Mouse (Mus musculus) heart, embryonic 11.5 days (tissue): ENCODE data around the gene Hoxa11. TPM values are rescaled to one million over a fixed set of nuclear protein-coding genes. Genes with fewer than 3 reads are reported as not detected.

Experiments used
- ATAC-seq: fragments of 200-750 bp; cut with Nextera tagmentation; replicated peaks from 2 replicates; pipeline ENCODE4 v1.8.0; 2017; ENCODE audit warnings: moderate library complexity; ENCODE audit not compliant: insufficient number of reproducible peaks, low FRiP score, low TSS enrichment
- H3K27ac ChIP-seq: fragments of 300-500 bp; sonication (generic); 2 replicates; pipeline ENCODE4 v1.5.1; 2014; ENCODE audit warnings: mild to moderate bottlenecking, low read depth, low read length
- H3K27me3 ChIP-seq: fragments of 300-500 bp; sonication (generic); 2 replicates; pipeline ENCODE4 v1.6.1; 2014; ENCODE audit warnings: mild to moderate bottlenecking, low read length, mixed read lengths; ENCODE audit not compliant: control insufficient read depth, insufficient read depth
- H3K36me3 ChIP-seq: fragments of 300-500 bp; sonication (generic); 2 replicates; pipeline ENCODE4 v1.6.1; 2014; ENCODE audit warnings: mild to moderate bottlenecking, low read length, moderate library complexity, mixed read lengths; ENCODE audit not compliant: control insufficient read depth, insufficient read depth
- H3K4me1 ChIP-seq: fragments of 300-500 bp; sonication (generic); 2 replicates; pipeline ENCODE4 v1.6.1; 2014; ENCODE audit warnings: low read length; ENCODE audit not compliant: control insufficient read depth, insufficient read depth
- H3K4me2 ChIP-seq: fragments of 300-500 bp; sonication (generic); 2 replicates; pipeline ENCODE4 v1.6.1; 2014; ENCODE audit warnings: mild to moderate bottlenecking, moderate library complexity
- H3K4me3 ChIP-seq: fragments of 300-500 bp; sonication (generic); 2 replicates; pipeline ENCODE4 v1.5.1; 2014; ENCODE audit warnings: low read depth, low read length
- H3K9ac ChIP-seq: fragments of 300-500 bp; sonication (generic); 2 replicates; pipeline ENCODE4 v1.6.1; 2014; ENCODE audit warnings: mild to moderate bottlenecking, low read depth, low read length, moderate library complexity
- H3K9me3 ChIP-seq: fragments of 300-500 bp; sonication (generic); replicated peaks from 2 replicates; pipeline ENCODE4 v1.6.1; 2016; ENCODE audit warnings: low read length; ENCODE audit not compliant: control insufficient read depth
- WGBS: fragments of 180-500 bp; shearing (Covaris S2); extraction: QIAGEN DNeasy Blood & Tissue Kit; methylation state at CpG from one replicate; pipeline ENCODE4 v1.1.7; 2014; ENCODE audit not compliant: insufficient replicate concordance; 5-methylcytosine and 5-hydroxymethylcytosine counted together
- polyA plus RNA-seq: library from polyadenylated mRNA; unstranded; fragments of >200 nt; fragmentation: Nextera tagmentation; extraction: Ambion mirVana; gene quantifications from 2 replicates; pipeline ENCODE4 v1.2.1, GENCODE M21; 2014

Hoxa11 gene
- polyA plus RNA-seq, 1 experiment from 2014 or later: not detected

GRCm38 (mm10) chr6:52267221-52267620, 21.6 kb upstream of the Hoxa11 start:
- Histone ChIP-seq H3K36me3 (no peaks in the 10 kb centered on the region), H3K27ac (no peak overlapping the region), H3K9me3 (no peaks in the 10 kb centered on the region), H3K27me3 (peaks cover 94% of the 10 kb centered on the region), H3K4me2 (no peak overlapping the region), H3K9ac (no peak overlapping the region), H3K4me3 (no peak overlapping the region), H3K4me1 (no peaks in the 10 kb centered on the region)
- no peak for ATAC-seq
- WGBS: 22% methylated on average over 5 of the region's 5 CpGs

- H3K9ac ChIP-seq: no peak overlapping the region
Measured at GRCm38 (mm10) chr6:52266666-52266985, 21.0 kb upstream of the Hoxa11 start.

GRCm38 (mm10) chr6:52265913-52266665, 20.5 kb upstream of the Hoxa11 start:
- Histone ChIP-seq H3K4me3 (no peak overlapping the region), H3K27ac (no peak overlapping the region), H3K9me3 (no peaks in the 10 kb centered on the region), H3K4me1 (no peaks in the 10 kb centered on the region; the same call in 1 of the 2 replicates), H3K4me2 (no peak overlapping the region), H3K36me3 (no peaks in the 10 kb centered on the region), H3K27me3 (peaks cover 96% of the 10 kb centered on the region), H3K9ac (no peak overlapping the region)
- 2% methylated on average over 19 of the region's 19 CpGs for WGBS
- no peak for ATAC-seq

More at GRCm38 (mm10) chr6:52266666-52266985, 21.0 kb upstream of the Hoxa11 start:
- ATAC-seq: no peak
- Histone ChIP-seq H3K4me3 (no peak overlapping the region), H3K4me1 (no peaks in the 10 kb centered on the region), H3K27ac (no peak overlapping the region), H3K27me3 (peaks cover 97% of the 10 kb centered on the region), H3K4me2 (no peak overlapping the region), H3K9me3 (no peaks in the 10 kb centered on the region), H3K36me3 (no peaks in the 10 kb centered on the region)
- 4% methylated on average over 9 of the region's 9 CpGs for WGBS

- Histone ChIP-seq H3K9ac (no peak overlapping the region), H3K27me3 (peaks cover 96% of the 10 kb centered on the region), H3K9me3 (no peaks in the 10 kb centered on the region), H3K4me1 (no peaks in the 10 kb centered on the region; the same call in 1 of the 2 replicates), H3K4me3 (no peak overlapping the region), H3K36me3 (no peaks in the 10 kb centered on the region), H3K4me2 (no peak overlapping the region), H3K27ac (no peak overlapping the region)
- ATAC-seq: no peak
- 1% methylated on average over 18 of the region's 18 CpGs for WGBS
Measured at GRCm38 (mm10) chr6:52265306-52265912, 19.8 kb upstream of the Hoxa11 start.

GRCm38 (mm10) chr6:52264106-52264790, 18.6 kb upstream of the Hoxa11 start:
- no peaks in the 10 kb centered on the region for H3K9me3 ChIP-seq
- no peak overlapping the region for H3K9ac ChIP-seq
- no peak overlapping the region for H3K4me3 ChIP-seq
- H3K4me2 ChIP-seq: no peak overlapping the region
- no peaks in the 10 kb centered on the region for H3K36me3 ChIP-seq
- no peaks in the 10 kb centered on the region; the same call in 1 of the 2 replicates for H3K4me1 ChIP-seq
- ATAC-seq: no peak
- WGBS: 2% methylated on average over 5 of the region's 5 CpGs
- H3K27me3 ChIP-seq: peaks cover 96% of the 10 kb centered on the region
- H3K27ac ChIP-seq: no peak overlapping the region

- Histone ChIP-seq H3K27me3 (peaks cover 96% of the 10 kb centered on the region), H3K9ac (no peak overlapping the region), H3K4me1 (no peaks in the 10 kb centered on the region; the same call in 1 of the 2 replicates), H3K36me3 (no peaks in the 10 kb centered on the region), H3K9me3 (no peaks in the 10 kb centered on the region), H3K27ac (no peak overlapping the region), H3K4me2 (no peak overlapping the region), H3K4me3 (no peak overlapping the region)
- whole genome bisulfite sequencing: 2% methylated on average over 6 of the region's 6 CpGs
- ATAC-seq: no peak
Measured at GRCm38 (mm10) chr6:52263321-52263585, 17.6 kb upstream of the Hoxa11 start.

- 2% methylated on average over 24 of the region's 24 CpGs for WGBS
- Histone ChIP-seq H3K27me3 (peaks cover 94% of the 10 kb centered on the region), H3K36me3 (no peaks in the 10 kb centered on the region), H3K4me3 (no peak overlapping the region), H3K4me1 (no peaks in the 10 kb centered on the region; the same call in 1 of the 2 replicates), H3K9me3 (no peaks in the 10 kb centered on the region), H3K9ac (no peak overlapping the region), H3K4me2 (no peak overlapping the region), H3K27ac (no peak overlapping the region)
- no peak for ATAC-seq
Measured at GRCm38 (mm10) chr6:52262463-52263320, 17.1 kb upstream of the Hoxa11 start.

GRCm38 (mm10) chr6:52261751-52262462, 16.3 kb upstream of the Hoxa11 start:
- WGBS: 4% methylated on average over 9 of the region's 9 CpGs
- no peaks in the 10 kb centered on the region for H3K36me3 ChIP-seq
- peaks cover 96% of the 10 kb centered on the region for H3K27me3 ChIP-seq
- H3K4me1 ChIP-seq: no peaks in the 10 kb centered on the region; the same call in 1 of the 2 replicates
- no peak overlapping the region for H3K27ac ChIP-seq
- no peak overlapping the region for H3K4me2 ChIP-seq
- H3K4me3 ChIP-seq: no peak overlapping the region
- no peaks in the 10 kb centered on the region for H3K9me3 ChIP-seq
- no peak overlapping the region for H3K9ac ChIP-seq
- no peak for ATAC-seq
